Comparison of ENCODE assay signal across 8 mouse cellular contexts in genomic region chr2:27017802-27018201, GRCm38 (mm10). TPM values are rescaled to one million over a fixed set of nuclear protein-coding genes. Genes with fewer than 3 reads are reported as not detected.
DNase-seq lines count a peak whose midpoint lies in the region; ATAC-seq and TF ChIP-seq lines count a peak whose summit lies in the region.

No protein-coding gene starts in this region.

- DNase-seq in CD4-positive, CD25-positive, alpha-beta regulatory T cell, adult 2 months (ENCODE audit: low read depth, low spot score): peak; percentile 84
- no peak for DNase-seq in Patski (ENCODE audit: low read depth, low spot score)
- DNase-seq in cerebellum, postnatal 36 days: peak; percentile 74 to 78
- DNase-seq in gastrocnemius, postnatal 10 days: peak; percentile 84
- peak; percentile 74 for DNase-seq in kidney, postnatal 14 days
- peak; percentile 82 for DNase-seq in lung, postnatal 0 days (ENCODE audit: low spot score)
- DNase-seq in right cerebral cortex, postnatal 10 days (ENCODE audit: low spot score in 2 of 2): peak; percentile 73 to 80
- DNase-seq in urinary bladder, postnatal 36 days (ENCODE audit: low spot score in 2 of 2): peak; percentile 63 to 64

- no peak for TF ChIP-seq EP300 in lung, postnatal 0 days (IDR thresholded peaks at IDR 0.05)

- H3K4me2 ChIP-seq in lung, postnatal 0 days (replicated peaks; ENCODE audit: low read depth, low read length): no peak overlapping the region

- no peaks in the 10 kb centered on the region for H3K4me1 ChIP-seq in lung, postnatal 0 days (ENCODE audit: insufficient read depth, low read depth, low read length)

- CTCF ChIA-PET in Patski (lab: Charles Lee): interaction anchor here (0.6 to 2.7 kb wide), 19 partner anchors 9 to 454 kb away, joined by 3 to 33 read pairs (median 4); partner anchors contain the start of genes Cacfd1 and Slc2a6

- H3K27ac ChIP-seq in lung, postnatal 0 days (ENCODE audit: low read length): no peak overlapping the region

- no peaks in the 10 kb centered on the region for H3K9me3 ChIP-seq in lung, postnatal 0 days (ENCODE audit: low read length)

- H3K4me3 ChIP-seq in lung, postnatal 0 days (ENCODE audit: low read depth, low read length): no peak overlapping the region

- TF ChIP-seq CTCF in Patski (IDR thresholded peaks at IDR 0.05): no peak
- TF ChIP-seq CTCF in lung, postnatal 0 days (IDR thresholded peaks at IDR 0.05): peak; percentile 98

- in situ Hi-C loops in Patski (cut with MboI; ENCODE audit: low pct_unique_long_range_greater_than_20kb): no loop called here

- no peak overlapping the region for H3K9ac ChIP-seq in lung, postnatal 0 days (replicated peaks; ENCODE audit: low read depth)

- POLR2A ChIA-PET in Patski (lab: Charles Lee): interaction anchor here (1.4 kb wide), 1 partner anchor 21 kb away, joined by 4 read pairs; no protein-coding TSS in a partner anchor

- peaks cover 33% of the 10 kb centered on the region for H3K36me3 ChIP-seq in lung, postnatal 0 days (ENCODE audit: insufficient read depth, low read length)

- WGBS in lung, postnatal 0 days: 50% methylated on average over 5 of the region's 5 CpGs

- H3K27me3 ChIP-seq in Patski: no peaks in the 10 kb centered on the region
- no peaks in the 10 kb centered on the region for H3K27me3 ChIP-seq in lung, postnatal 0 days (replicated peaks; ENCODE audit: insufficient read depth, low read length)

- peak; percentile 55 for ATAC-seq in Patski
- peak; percentile 74 for ATAC-seq in lung, postnatal 0 days

RNA-seq across cellular contexts. Expression of gene Cacfd1, which starts 8.1 kb away (rescaled TPM):
- polyA plus RNA-seq in Patski (2021): 47.6 TPM
- total RNA-seq in gastrocnemius, postnatal 10 days (2021): 10 to 100 TPM; 24.0 to 26.2 TPM
- 39.9 and 42.1 TPM in 2 replicates for polyA plus RNA-seq in lung, postnatal 0 days (2015; fragmentation: Nextera tagmentation; extraction: Ambion mirVana)

RNA-seq across cellular contexts. Expression of gene Slc2a6, which starts 10.0 kb away (rescaled TPM):
- 0.21 TPM for polyA plus RNA-seq in Patski (2021)
- under 1 TPM; 0.16 to 0.27 TPM for total RNA-seq in gastrocnemius, postnatal 10 days (2021)
- polyA plus RNA-seq in lung, postnatal 0 days (2015; fragmentation: Nextera tagmentation; extraction: Ambion mirVana): 1.1 and 1.3 TPM in 2 replicates

RNA-seq across cellular contexts. Expression of gene Adamts13, which starts 44.6 kb away (rescaled TPM):
- 0.04 TPM for polyA plus RNA-seq in Patski (2021)
- not detected for total RNA-seq in gastrocnemius, postnatal 10 days (2021)
- polyA plus RNA-seq in lung, postnatal 0 days (2015; fragmentation: Nextera tagmentation; extraction: Ambion mirVana): 0.26 TPM in 2 replicates

RNA-seq across cellular contexts. Expression of gene Rexo4, which starts 53.6 kb away (rescaled TPM):
- 51.8 TPM for polyA plus RNA-seq in Patski (2021)
- 10 to 100 TPM; 14.4 to 22.5 TPM for total RNA-seq in gastrocnemius, postnatal 10 days (2021)
- polyA plus RNA-seq in lung, postnatal 0 days (2015; fragmentation: Nextera tagmentation; extraction: Ambion mirVana): 21.4 and 22.1 TPM in 2 replicates

RNA-seq across cellular contexts. Expression of gene Mymk, which starts 54.2 kb away (rescaled TPM):
- polyA plus RNA-seq in Patski (2021): 0.22 TPM
- total RNA-seq in gastrocnemius, postnatal 10 days (2021): 10 to 100 TPM; 51.6 to 58.5 TPM
- polyA plus RNA-seq in lung, postnatal 0 days (2015; fragmentation: Nextera tagmentation; extraction: Ambion mirVana): 0.36 and 0.76 TPM in 2 replicates
